Mouse (Mus musculus) small intestine, adult 2 months (tissue): Measurements from ENCODE around the gene Myg1. TPM values are rescaled to one million over a fixed set of nuclear protein-coding genes. Genes with fewer than 3 reads are reported as not detected.
A peak's percentile ranks its signal among the peaks of the same experiment; 100 is the strongest.
"Not testable (repeated sequence)": the region's sequence is repeated elsewhere in the genome, so short reads cannot be mapped to it uniquely, and the experiment has no call there.

Experiments used
- H3K27ac ChIP-seq: fragments of 200-500 bp; 2 replicates; pipeline ENCODE4 v1.5.1; 2012; ENCODE audit warnings: low read depth, low read length, control low read depth, inconsistent platforms; ENCODE audit not compliant: insufficient read depth
- H3K27me3 ChIP-seq: fragments of 200-500 bp; 2 replicates; pipeline ENCODE4 v1.6.1; 2012; ENCODE audit warnings: mild to moderate bottlenecking, moderate library complexity, low read length, inconsistent platforms; ENCODE audit not compliant: control insufficient read depth, insufficient read depth
- H3K36me3 ChIP-seq: fragments of 200-500 bp; 2 replicates; pipeline ENCODE4 v1.6.1; 2012; ENCODE audit warnings: mild to moderate bottlenecking, low read length, control low read depth, inconsistent platforms; ENCODE audit not compliant: control insufficient read depth, insufficient read depth
- H3K4me1 ChIP-seq: fragments of 200-500 bp; 2 replicates; pipeline ENCODE4 v1.6.1; 2012; ENCODE audit warnings: low read length, inconsistent platforms, mixed read lengths; ENCODE audit not compliant: control insufficient read depth, insufficient read depth, insufficient read length
- H3K4me3 ChIP-seq: fragments of 200-500 bp; 2 replicates; pipeline ENCODE4 v1.5.1; 2012; ENCODE audit warnings: low read depth, mild to moderate bottlenecking, control low read depth, inconsistent platforms, low read length, moderate library complexity
- CTCF ChIP-seq: fragments of 200-500 bp; IDR thresholded peaks from 2 replicates; pipeline ENCODE4 v1.5.1; 2012; ENCODE audit warnings: low read depth, mild to moderate bottlenecking, control low read depth, inconsistent platforms, low read length, moderate library complexity, mixed read lengths; ENCODE audit not compliant: insufficient replicate concordance, insufficient read length; ENCODE audit errors: extremely low read depth
- POLR2A ChIP-seq: fragments of 200-500 bp; IDR thresholded peaks from 2 replicates; pipeline ENCODE4 v1.6.1; 2012; ENCODE audit warnings: low read depth, mild to moderate bottlenecking, control low read depth, inconsistent platforms, low read length, moderate library complexity
- WGBS: fragments of 180-500 bp; shearing (Covaris S2); methylation state at CpG from one replicate; pipeline ENCODE4 v1.1.7; 2018; 5-methylcytosine and 5-hydroxymethylcytosine counted together
- polyA plus RNA-seq: library from polyadenylated mRNA; depleted of rRNA; stranded (reverse); fragments of >200 nt; gene quantifications from 2 replicates; pipeline ENCODE4 v1.2.3, GENCODE M21; 2012

Myg1 gene
- polyA plus RNA-seq, 1 experiment, result 30.0 TPM

DNA sequence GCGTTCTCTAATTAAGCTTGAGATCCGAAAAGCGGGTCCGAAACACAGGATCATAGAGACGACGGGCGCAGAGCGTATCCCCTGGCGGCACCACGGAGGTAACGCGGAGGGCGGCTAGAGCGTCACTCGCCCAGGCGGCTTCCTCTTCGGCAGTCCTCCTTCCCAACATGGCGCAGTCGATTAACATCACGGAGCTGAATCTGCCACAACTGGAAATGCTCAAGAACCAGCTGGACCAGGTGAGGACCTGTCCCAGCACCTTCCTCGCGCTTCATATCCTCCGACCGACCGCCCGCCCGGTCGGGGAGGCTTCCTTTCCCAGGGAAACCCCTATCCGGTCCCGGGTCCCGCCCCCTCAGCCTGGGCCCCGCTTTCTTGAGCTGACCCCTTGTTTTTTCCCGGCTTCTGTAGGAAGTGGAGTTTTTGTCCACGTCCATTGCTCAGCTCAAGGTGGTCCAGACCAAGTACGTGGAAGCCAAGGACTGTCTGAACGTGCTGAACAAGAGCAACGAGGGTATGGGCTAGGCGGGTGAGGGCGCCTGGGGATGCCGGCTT is 5.4 kb upstream of the Myg1 start, which contains the start of gene Pfdn5:
Gene Pfdn5, plus strand, starts transcription at position 95 of the 555 bp plus-strand sequence.
- no peaks in the 10 kb centered on the region for H3K27me3 ChIP-seq
- peak; percentile 37 for TF ChIP-seq POLR2A
- TF ChIP-seq CTCF, result peak; percentile 38; the same call in 1 of the 2 replicates
- peaks cover 9% of the 10 kb centered on the region for H3K36me3 ChIP-seq
- peak within 1 kb of the TSS; percentile 62; the same call in 1 of the 2 replicates for H3K27ac ChIP-seq
- under 1% methylated on average over 40 of the region's 40 CpGs for WGBS
- H3K4me3 ChIP-seq, result peak within 1 kb of the TSS; percentile 69
- H3K4me1 ChIP-seq, result peaks cover 5% of the 10 kb centered on the region; the same call in 1 of the 2 replicates

DNA sequence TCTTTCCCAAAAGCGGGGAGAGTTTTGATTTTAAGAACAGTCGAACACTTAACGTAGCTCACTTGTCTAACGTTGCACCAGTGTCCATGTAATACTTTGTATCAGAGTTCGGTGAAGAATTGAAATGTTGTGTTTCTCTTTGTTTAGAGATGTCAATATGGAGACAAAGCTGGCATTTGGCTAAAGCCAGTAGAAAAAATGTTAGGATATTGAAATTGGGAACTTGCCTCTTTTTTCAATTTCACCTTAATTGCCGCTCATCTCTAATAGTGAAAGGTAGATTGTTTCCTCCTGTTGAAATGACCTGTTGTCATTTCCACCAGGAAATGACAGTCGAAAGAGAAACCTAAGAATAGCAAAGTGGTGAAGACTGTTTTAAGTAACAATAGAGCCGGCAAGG is 4.6 kb upstream of the Myg1 start:
- peaks cover 5% of the 10 kb centered on the region; the same call in 1 of the 2 replicates for H3K4me1 ChIP-seq
- no peak for TF ChIP-seq CTCF
- TF ChIP-seq POLR2A, result no peak
- WGBS, result 38% methylated on average over 8 of the region's 8 CpGs
- H3K27me3 ChIP-seq, result no peaks in the 10 kb centered on the region
- H3K4me3 ChIP-seq, result peak overlapping the region; percentile 69; the same call in 1 of the 2 replicates
- peaks cover 9% of the 10 kb centered on the region for H3K36me3 ChIP-seq
- H3K27ac ChIP-seq, result no peak overlapping the region

DNA sequence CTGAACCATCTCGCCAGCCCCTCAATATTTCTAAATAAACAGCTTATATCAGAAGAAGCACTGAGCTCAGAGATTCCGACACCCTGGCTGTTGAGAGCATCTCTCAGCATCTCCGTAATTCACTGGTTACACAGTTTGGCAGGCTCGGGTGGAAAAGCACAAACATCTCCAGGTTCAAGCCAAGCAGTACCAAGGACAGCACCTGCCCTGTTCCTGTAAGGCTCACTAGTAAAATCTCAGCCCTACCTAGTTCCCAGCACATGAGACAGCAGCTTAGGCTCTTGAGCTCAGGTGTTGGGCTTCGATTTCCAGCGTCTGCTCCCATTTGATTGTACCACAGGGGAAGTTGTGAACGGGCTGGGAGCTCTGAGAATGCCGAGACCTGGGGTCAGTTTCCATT is 3.7 kb downstream of the Myg1 start:
- Histone ChIP-seq H3K27ac (no peak overlapping the region), H3K36me3 (peaks cover 31% of the 10 kb centered on the region), H3K27me3 (no peaks in the 10 kb centered on the region), H3K4me3 (no peak overlapping the region), H3K4me1 (peaks cover 5% of the 10 kb centered on the region; the same call in 1 of the 2 replicates)
- TF ChIP-seq POLR2A, result no peak
- no peak for TF ChIP-seq CTCF
- WGBS, result 87% methylated on average over 8 of the region's 8 CpGs

DNA sequence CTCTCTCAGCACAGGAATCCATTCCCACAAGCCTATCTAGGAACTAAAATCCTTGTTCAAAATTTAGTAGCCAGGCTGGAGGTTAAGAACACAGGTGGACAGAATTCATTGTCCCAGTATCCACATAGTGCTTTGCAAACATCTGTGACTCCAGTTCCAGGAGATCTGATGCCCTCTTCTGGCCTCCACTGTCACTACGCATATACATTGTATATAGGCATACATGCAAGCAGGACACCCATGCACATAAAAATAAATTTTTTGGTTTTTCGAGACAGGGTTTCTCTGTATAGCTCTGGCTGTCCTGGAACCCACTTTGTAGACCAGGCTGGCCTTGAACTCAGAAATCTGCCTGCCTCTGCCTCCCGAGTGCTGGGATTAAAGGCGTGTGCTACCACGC is 4.4 kb downstream of the Myg1 start:
- not testable (repeated sequence) for H3K4me1 ChIP-seq, H3K27me3 ChIP-seq, H3K27ac ChIP-seq, H3K4me3 ChIP-seq
- 88% methylated on average over 5 of the region's 5 CpGs for WGBS
- H3K36me3 ChIP-seq, result peaks cover 30% of the 10 kb centered on the region

DNA sequence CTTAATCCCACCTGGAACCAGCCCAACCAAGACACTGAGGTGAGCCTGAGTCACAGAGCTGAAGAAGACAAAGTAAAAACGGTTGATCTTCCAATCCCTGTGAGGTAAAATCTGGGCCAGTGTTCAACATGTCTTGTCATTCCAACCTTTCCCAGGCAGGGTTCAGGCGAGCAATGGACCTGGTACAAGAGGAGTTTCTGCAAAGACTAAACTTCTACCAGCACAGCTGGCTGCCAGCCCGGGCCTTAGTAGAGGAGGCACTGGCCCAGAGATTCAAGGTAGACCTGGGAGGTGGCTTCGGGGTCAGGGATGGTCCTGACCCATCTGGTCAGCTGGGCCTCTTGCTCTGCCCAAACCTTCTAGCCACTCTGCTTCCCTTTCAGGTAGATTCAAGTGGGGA is 5.4 kb downstream of the Myg1 start:
- H3K27me3 ChIP-seq, result no peaks in the 10 kb centered on the region
- WGBS, result 86% methylated on average over 4 of the region's 4 CpGs
- no peak overlapping the region for H3K4me3 ChIP-seq
- TF ChIP-seq POLR2A (no peak), CTCF (no peak)
- H3K4me1 ChIP-seq, result peaks cover 5% of the 10 kb centered on the region; the same call in 1 of the 2 replicates
- peaks cover 30% of the 10 kb centered on the region for H3K36me3 ChIP-seq
- no peak overlapping the region for H3K27ac ChIP-seq

DNA sequence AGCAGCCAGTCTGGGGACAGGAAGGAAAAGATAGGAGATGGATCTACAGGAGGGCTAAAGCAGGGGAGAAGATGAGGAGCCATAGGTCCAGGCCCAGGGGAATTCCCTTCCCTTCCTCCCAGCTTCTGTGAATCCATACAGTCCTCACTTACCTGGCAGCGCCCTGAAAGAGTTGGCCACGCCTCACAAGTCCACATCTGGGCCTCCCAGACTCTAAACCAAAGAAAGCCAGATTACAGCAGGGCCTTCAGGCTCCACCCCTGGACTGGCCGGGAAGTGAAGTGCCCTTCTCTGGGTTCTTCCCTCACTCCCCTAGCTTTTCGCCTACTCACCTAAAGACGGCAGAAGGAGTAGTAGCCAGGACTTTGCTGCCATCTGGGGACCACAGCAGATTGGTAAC is 8.1 kb downstream of the Myg1 start:
- TF ChIP-seq CTCF (no peak), POLR2A (no peak)
- no peak overlapping the region for H3K27ac ChIP-seq
- H3K4me1 ChIP-seq, result no peaks in the 10 kb centered on the region
- 51% methylated on average over 5 of the region's 5 CpGs for WGBS
- H3K36me3 ChIP-seq, result peaks cover 26% of the 10 kb centered on the region
- no peaks in the 10 kb centered on the region for H3K27me3 ChIP-seq
- no peak overlapping the region for H3K4me3 ChIP-seq

DNA sequence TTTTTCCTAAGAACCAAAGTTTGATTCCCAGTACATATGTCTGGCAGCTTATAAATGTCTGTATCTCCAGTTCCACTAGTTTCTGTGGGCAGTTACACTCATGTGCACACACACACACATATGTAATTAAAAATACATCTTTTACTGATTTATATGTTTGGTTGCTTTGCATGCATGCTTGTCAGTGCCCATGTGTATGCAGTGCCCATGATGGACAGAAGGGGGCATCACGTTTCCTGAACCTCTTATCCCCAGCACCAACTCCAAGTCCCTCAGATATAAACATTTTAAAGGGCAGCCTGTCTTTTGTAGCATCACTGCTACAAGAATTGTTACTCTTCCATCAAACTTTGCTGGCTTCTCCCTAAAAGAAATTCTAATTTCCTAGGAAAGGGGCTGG is 10.1 kb downstream of the Myg1 start:
- Histone ChIP-seq H3K27me3 (no peaks in the 10 kb centered on the region), H3K4me3 (no peak overlapping the region), H3K27ac (no peak overlapping the region), H3K4me1 (no peaks in the 10 kb centered on the region), H3K36me3 (peaks cover 20% of the 10 kb centered on the region)
- WGBS, result 7% methylated on average over 1 of the region's 1 CpGs
- TF ChIP-seq CTCF (peak; percentile 38; the same call in 1 of the 2 replicates), POLR2A (no peak)

DNA sequence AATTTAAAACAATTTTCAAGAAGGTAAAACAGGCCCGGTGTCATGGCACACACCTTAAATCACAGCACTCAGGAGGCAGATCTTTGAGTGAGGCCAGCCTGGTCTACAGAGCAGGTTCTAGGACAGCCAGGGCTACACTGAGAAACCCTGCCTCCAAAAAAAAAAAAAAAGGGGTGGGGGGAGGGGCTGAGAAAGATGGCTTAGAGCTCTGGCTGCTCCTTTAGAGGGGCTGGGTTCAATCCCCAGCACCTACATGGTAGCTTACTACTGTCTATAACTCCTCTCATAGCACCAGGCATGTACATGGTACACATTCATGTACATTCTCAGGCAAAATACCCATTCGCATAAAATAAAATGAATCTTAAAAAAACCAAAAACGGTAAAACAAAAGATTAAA is 13.0 kb downstream of the Myg1 start:
- peaks cover 5% of the 10 kb centered on the region; the same call in 1 of the 2 replicates for H3K36me3 ChIP-seq
- 91% methylated on average over 3 of the region's 3 CpGs for WGBS
- H3K4me3 ChIP-seq, result no peak overlapping the region
- H3K27me3 ChIP-seq, result no peaks in the 10 kb centered on the region
- no peaks in the 10 kb centered on the region for H3K4me1 ChIP-seq
- H3K27ac ChIP-seq, result no peak overlapping the region
- no peak for TF ChIP-seq POLR2A
- TF ChIP-seq CTCF, result no peak
